Mouse (Mus musculus): ENCODE results near the gene Ifnz.
"Not testable (repeated sequence)": the region's sequence is repeated elsewhere in the genome, so short reads cannot be mapped to it uniquely, and the experiment has no call there.

Ifnz gene

DNA sequence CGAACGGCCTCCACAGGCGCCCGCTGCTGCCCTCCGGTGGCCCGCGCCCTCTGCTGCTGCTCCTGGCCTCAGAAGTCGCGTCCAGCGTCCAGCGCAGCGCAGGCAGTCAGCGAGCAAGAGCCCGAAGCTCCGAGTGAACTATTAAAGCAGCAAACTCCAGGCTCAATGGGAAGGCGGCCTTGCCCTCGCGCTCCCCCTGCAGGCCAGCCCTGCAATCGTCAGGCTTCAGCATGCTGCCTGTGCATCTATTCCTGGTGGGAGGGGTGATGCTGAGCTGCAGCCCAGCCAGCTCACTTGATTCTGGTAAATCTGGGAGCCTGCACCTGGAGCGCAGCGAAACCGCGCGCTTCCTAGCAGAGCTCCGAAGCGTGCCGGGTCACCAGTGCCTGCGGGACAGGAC, 6.5 kb downstream of the Ifnz start, which contains the start of gene Gm13277:
TSS of gene Gm13277 (plus strand) at position 231 of the 400 bp plus-strand sequence.
- DNase-seq = peak; percentile 56

DNA sequence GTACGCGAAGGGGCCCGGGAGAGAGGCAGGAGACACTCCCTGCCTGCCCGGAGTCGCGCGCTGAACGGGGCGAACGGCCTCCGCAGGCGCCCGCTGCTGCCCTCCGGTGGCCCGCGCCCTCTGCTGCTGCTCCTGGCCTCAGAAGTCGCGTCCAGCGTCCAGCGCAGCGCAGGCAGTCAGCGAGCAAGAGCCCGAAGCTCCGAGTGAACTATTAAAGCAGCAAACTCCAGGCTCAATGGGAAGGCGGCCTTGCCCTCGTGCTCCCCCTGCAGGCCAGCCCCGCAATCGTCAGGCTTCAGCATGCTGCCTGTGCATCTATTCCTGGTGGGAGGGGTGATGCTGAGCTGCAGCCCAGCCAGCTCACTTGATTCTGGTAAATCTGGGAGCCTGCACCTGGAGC, 9.3 kb downstream of the Ifnz start, which contains the start of gene Gm13278:
TSS of gene Gm13278 (plus strand) at position 301 of the 400 bp plus-strand sequence.
- DNase-seq = not testable (repeated sequence)

DNA sequence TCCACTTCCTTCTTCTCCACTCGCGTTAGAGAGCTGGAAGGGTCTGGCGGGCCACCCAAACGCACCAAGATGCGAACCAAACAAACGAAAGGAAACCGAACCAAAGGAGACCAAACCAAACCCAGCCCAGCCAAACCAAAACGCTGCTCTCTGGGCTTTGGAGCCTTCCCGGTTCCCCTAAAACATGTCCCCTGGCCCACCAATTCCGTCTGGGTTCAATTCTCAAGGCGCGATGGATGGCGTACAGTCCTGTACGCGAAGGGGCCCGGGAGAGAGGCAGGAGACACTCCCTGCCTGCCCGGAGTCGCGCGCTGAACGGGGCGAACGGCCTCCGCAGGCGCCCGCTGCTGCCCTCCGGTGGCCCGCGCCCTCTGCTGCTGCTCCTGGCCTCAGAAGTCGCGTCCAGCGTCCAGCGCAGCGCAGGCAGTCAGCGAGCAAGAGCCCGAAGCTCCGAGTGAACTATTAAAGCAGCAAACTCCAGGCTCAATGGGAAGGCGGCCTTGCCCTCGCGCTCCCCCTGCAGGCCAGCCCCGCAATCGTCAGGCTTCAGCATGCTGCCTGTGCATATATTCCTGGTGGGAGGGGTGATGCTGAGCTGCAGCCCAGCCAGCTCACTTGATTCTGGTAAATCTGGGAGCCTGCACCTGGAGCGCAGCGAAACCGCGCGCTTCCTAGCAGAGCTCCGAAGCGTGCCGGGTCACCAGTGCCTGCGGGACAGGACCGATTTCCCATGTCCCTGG, 12.2 kb downstream of the Ifnz start, which contains the start of gene Gm13275:
TSS of gene Gm13275 (plus strand) at position 552 of the 740 bp plus-strand sequence.
- peak; percentile 61 for DNase-seq

DNA sequence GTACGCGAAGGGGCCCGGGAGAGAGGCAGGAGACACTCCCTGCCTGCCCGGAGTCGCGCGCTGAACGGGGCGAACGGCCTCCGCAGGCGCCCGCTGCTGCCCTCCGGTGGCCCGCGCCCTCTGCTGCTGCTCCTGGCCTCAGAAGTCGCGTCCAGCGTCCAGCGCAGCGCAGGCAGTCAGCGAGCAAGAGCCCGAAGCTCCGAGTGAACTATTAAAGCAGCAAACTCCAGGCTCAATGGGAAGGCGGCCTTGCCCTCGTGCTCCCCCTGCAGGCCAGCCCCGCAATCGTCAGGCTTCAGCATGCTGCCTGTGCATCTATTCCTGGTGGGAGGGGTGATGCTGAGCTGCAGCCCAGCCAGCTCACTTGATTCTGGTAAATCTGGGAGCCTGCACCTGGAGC, 15.2 kb downstream of the Ifnz start, which contains the start of gene Gm13279:
TSS of gene Gm13279 (plus strand) at position 301 of the 400 bp plus-strand sequence.
- not testable (repeated sequence) for DNase-seq

DNA sequence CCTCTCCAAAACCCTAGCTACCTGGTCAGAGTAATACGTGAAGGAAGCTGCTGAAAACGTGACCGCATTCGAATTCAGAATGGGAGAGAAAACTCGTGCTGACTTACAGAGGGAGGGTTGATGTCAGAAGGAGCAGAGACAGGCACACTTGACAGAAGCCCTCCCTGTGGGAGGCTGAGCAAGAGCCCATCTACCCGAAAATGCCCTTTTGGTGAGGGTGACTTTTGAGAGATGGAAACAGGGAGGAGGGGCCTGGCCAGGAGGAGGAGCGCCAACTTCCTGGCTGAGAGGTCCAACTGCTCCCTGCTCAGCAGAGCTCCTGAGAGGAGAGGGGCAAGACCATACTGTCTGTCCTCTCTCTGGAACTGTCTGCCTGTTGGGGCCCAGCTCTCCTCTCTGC, 17.4 kb downstream of the Ifnz start, which contains the start of gene Gm13285:
TSS of gene Gm13285 (plus strand) at position 301 of the 400 bp plus-strand sequence.
- DNase-seq = not testable (repeated sequence)

DNA sequence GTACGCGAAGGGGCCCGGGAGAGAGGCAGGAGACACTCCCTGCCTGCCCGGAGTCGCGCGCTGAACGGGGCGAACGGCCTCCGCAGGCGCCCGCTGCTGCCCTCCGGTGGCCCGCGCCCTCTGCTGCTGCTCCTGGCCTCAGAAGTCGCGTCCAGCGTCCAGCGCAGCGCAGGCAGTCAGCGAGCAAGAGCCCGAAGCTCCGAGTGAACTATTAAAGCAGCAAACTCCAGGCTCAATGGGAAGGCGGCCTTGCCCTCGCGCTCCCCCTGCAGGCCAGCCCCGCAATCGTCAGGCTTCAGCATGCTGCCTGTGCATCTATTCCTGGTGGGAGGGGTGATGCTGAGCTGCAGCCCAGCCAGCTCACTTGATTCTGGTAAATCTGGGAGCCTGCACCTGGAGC, 21.0 kb downstream of the Ifnz start, which contains the start of gene Gm13287:
TSS of gene Gm13287 (plus strand) at position 301 of the 400 bp plus-strand sequence.
- not testable (repeated sequence) for DNase-seq

DNA sequence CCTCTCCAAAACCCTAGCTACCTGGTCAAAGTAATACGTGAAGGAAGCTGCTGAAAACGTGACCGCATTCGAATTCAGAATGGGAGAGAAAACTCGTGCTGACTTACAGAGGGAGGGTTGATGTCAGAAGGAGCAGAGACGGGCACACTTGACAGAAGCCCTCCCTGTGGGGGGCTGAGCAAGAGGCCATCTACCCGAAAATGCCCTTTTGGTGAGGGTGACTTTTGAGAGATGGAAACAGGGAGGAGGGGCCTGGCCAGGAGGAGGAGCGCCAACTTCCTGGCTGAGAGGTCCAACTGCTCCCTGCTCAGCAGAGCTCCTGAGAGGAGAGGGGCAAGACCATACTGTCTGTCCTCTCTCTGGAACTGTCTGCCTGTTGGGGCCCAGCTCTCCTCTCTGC, 23.3 kb downstream of the Ifnz start, which contains the start of gene Gm13288:
TSS of gene Gm13288 (plus strand) at position 301 of the 400 bp plus-strand sequence.
- not testable (repeated sequence) for DNase-seq

DNA sequence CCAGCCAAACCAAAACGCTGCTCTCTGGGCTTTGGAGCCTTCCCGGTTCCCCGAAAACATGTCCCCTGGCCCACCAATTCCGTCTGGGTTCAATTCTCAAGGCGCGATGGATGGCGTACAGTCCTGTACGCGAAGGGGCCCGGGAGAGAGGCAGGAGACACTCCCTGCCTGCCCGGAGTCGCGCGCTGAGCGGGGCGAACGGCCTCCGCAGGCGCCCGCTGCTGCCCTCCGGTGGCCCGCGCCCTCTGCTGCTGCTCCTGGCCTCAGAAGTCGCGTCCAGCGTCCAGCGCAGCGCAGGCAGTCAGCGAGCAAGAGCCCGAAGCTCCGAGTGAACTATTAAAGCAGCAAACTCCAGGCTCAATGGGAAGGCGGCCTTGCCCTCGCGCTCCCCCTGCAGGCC, 23.8 kb downstream of the Ifnz start:
- not testable (repeated sequence) for DNase-seq

DNA sequence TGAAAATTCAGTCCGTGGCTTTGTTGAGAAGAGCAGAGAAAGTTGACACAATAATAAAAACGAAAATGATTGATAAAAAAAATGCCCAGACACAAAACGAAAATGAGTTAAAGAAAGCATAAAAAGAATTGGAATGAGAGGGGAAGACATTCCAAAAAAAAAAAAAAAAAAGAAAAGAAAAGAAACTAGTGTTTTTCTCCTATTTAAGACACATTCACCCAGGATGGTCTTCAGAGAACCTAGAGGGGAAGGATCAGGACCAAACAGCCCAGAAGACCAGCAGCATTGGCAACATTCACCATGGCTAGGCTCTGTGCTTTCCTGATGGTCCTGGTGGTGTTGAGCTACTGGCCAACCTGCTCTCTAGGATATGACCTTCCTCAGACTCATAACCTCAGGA, 34.0 kb downstream of the Ifnz start, which contains the start of gene Ifna7:
TSS of gene Ifna7 (plus strand) at position 301 of the 400 bp plus-strand sequence.
- no peak for DNase-seq

DNA sequence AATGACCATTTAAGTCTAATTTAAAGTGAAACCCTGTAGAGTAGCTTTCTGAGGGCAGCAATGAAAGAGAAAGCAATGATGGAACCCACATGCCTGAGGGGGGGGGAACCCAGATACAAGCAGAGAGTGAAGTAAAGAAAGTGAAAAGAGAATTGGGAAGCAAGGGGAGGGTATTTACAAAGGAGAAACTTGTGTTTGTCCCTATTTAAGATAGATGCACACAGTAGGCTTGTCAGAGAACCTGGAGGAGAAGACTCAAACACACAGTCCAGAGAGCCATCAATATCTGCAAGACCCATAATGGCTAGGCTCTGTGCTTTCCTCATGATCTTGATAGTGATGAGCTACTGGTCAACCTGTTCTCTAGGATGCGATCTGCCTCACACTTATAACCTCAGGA, 37.7 kb downstream of the Ifnz start, which contains the start of gene Ifna11:
TSS of gene Ifna11 (plus strand) at position 301 of the 400 bp plus-strand sequence.
- no peak for DNase-seq

DNA sequence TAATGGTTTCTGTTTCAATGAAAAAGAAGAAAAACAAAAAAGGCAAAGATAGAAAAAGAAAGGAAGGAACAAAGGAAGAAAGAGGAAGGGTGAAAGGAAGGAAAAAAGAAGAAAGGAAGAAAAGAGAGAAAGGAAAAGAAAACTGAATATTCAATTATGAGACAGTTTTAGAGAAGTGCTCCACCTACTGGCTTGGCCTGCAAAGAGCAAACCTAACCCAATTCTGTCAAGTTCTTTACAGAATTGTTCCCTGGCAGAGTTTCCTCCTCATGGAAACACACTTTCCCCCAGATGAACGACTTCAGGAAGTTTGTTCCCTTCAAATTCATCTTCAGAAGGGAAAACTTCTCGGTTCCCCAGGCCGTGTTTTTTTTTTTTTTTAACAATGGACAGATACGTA, 41.1 kb downstream of the Ifnz start:
- no peak for DNase-seq

DNA sequence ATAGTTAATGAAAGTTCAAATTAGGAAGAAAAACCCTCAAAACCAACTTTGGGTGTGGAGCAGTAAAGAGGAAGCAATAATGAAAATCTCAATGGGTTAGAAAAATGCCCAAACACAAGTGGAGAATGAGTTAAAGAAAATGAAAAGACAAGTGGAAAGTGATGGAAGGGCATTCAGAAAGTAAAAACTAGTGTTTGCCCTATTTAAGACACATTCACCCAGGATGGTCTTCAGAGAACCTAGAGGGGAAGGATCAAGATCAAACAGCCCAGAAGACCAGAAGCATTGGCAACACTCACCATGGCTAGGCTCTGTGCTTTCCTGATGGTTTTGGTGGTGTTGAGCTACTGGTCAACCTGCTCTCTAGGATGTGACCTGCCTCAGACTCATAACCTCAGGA, 45.2 kb downstream of the Ifnz start, which contains the start of gene Ifna6:
TSS of gene Ifna6 (plus strand) at position 301 of the 400 bp plus-strand sequence.
- not testable (repeated sequence) for DNase-seq

DNA sequence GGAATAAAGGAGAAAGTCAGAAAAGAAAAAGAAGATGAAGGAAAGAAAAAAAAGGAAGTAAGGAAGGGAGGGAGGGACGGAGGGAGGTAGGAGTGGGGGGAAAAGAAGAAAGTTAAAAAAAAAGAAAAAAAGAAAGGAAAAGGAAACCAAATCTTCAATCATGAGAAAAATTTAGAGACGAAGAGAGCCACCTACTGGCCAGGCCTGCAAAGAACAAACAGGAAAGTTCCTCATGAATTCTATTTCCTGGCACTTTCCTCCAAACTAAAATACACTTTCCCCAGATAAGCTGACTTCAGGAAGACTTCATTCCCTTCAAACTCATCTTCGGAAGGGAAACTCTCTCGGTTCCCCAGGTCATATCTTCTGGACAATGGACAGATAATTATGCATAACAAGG, 48.6 kb downstream of the Ifnz start:
- peak; percentile 19 for DNase-seq

Measured in right cerebral cortex, postnatal 25 days (tissue).